ENCODE assay signal across 8 mouse cellular contexts in the genomic region with DNA sequence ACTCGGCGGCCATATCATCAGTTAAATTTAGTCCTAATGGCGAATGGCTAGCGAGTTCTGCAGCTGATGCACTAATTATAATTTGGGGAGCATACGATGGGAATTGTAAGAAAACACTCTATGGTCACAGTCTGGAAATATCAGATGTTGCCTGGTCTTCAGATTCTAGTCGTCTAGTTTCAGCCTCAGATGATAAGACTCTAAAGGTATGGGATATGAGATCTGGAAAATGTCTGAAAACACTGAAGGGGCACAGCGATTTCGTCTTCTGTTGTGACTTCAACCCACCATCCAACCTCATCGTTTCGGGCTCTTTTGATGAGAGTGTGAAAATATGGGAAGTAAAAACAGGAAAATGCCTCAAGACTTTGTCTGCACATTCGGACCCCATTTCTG. TPM values are rescaled to one million over a fixed set of nuclear protein-coding genes. Genes with fewer than 3 reads are reported as not detected.
DNase-seq lines count a peak whose midpoint lies in the region; ATAC-seq and TF ChIP-seq lines count a peak whose summit lies in the region.

No protein-coding gene starts in this region.

- ATAC-seq in neural tube, embryonic 11.5 days (ENCODE audit: insufficient read depth, low FRiP score, low TSS enrichment), result no peak
- no peak for ATAC-seq in limb, embryonic 12.5 days (ENCODE audit: insufficient number of reproducible peaks, insufficient read depth, low FRiP score, low TSS enrichment, low read depth)

- 22% methylated on average over 11 of the region's 11 CpGs for WGBS in cerebellum, adult 2 months
- WGBS in neural tube, embryonic 11.5 days, result 33% methylated on average over 11 of the region's 11 CpGs
- 28% methylated on average over 11 of the region's 11 CpGs for WGBS in limb, embryonic 12.5 days
- WGBS in small intestine, adult 2 months, result 25% methylated on average over 11 of the region's 11 CpGs

- H3K27ac ChIP-seq in cerebellum, adult 2 months (ENCODE audit: insufficient read depth, low read length), result peak overlapping the region; percentile 28; the same call in 1 of the 2 replicates
- H3K27ac ChIP-seq in neural tube, embryonic 11.5 days (ENCODE audit: low read depth, low read length), result peak overlapping the region; percentile 44; the same call in 1 of the 2 replicates
- peak overlapping the region; percentile 89 for H3K27ac ChIP-seq in limb, embryonic 12.5 days
- peak overlapping the region; percentile 60; the same call in 1 of the 2 replicates for H3K27ac ChIP-seq in small intestine, adult 2 months (ENCODE audit: insufficient read depth, low read depth, low read length)

- no peak for DNase-seq in cerebellum, adult 2 months
- DNase-seq in cerebellum, postnatal 14 days, result no peak
- no peak for DNase-seq in neural tube, embryonic 11.5 days (ENCODE audit: low spot score)
- no peak for DNase-seq in neural tube, embryonic 10.5 days (ENCODE audit: extremely low spot score, low spot score)
- no peak for DNase-seq in layer of hippocampus, adult 9-10 months (ENCODE audit: low spot score)
- DNase-seq in spleen, postnatal 10 days (ENCODE audit: low spot score in 2 of 2), result no peak

- H3K4me3 ChIP-seq in cerebellum, adult 2 months (replicated peaks; ENCODE audit: insufficient read depth, low read depth, low read length), result peak overlapping the region; percentile 63
- H3K4me3 ChIP-seq in neural tube, embryonic 11.5 days (ENCODE audit: low read depth, low read length), result peak overlapping the region; percentile 58
- peak overlapping the region; percentile 63 for H3K4me3 ChIP-seq in limb, embryonic 12.5 days (replicated peaks)
- H3K4me3 ChIP-seq in small intestine, adult 2 months (ENCODE audit: low read depth, low read length), result peak overlapping the region; percentile 85

- TF ChIP-seq CTCF in cerebellum, adult 2 months (IDR thresholded peaks at IDR 0.05; ENCODE audit: borderline replicate concordance, insufficient read depth, low read depth, low read length), result no peak
- no peak for TF ChIP-seq CTCF in small intestine, adult 2 months (IDR thresholded peaks at IDR 0.05; ENCODE audit: extremely low read depth, insufficient read length, insufficient replicate concordance, low read depth, low read length)

- H3K9me3 ChIP-seq in neural tube, embryonic 11.5 days (ENCODE audit: control insufficient read depth, low read length), result no peaks in the 10 kb centered on the region
- H3K9me3 ChIP-seq in limb, embryonic 12.5 days, result no peaks in the 10 kb centered on the region

- peak overlapping the region; percentile 69 for H3K9ac ChIP-seq in neural tube, embryonic 11.5 days (ENCODE audit: low read length)
- peak overlapping the region; percentile 75 for H3K9ac ChIP-seq in limb, embryonic 12.5 days (replicated peaks)

- peak overlapping the region; percentile 76 for H3K4me2 ChIP-seq in neural tube, embryonic 11.5 days (ENCODE audit: low read depth)
- H3K4me2 ChIP-seq in limb, embryonic 12.5 days, result peak overlapping the region; percentile 73

- no peak for TF ChIP-seq POLR2A in cerebellum, adult 2 months (IDR thresholded peaks at IDR 0.05; ENCODE audit: borderline replicate concordance, insufficient read depth, low read length)
- no peak for TF ChIP-seq POLR2A in small intestine, adult 2 months (IDR thresholded peaks at IDR 0.05; ENCODE audit: low read depth, low read length)

- no peaks in the 10 kb centered on the region for H3K27me3 ChIP-seq in cerebellum, adult 2 months (ENCODE audit: control insufficient read depth, insufficient read depth, low read length)
- H3K27me3 ChIP-seq in neural tube, embryonic 11.5 days (ENCODE audit: control insufficient read depth, insufficient read depth, low read length), result no peaks in the 10 kb centered on the region
- no peaks in the 10 kb centered on the region for H3K27me3 ChIP-seq in limb, embryonic 12.5 days
- no peaks in the 10 kb centered on the region for H3K27me3 ChIP-seq in small intestine, adult 2 months (ENCODE audit: control insufficient read depth, insufficient read depth, low read length)

- 0 out of 2 replicates have a peak, but pooled peaks cover 3% of the 10 kb centered on the region for H3K4me1 ChIP-seq in cerebellum, adult 2 months (ENCODE audit: control insufficient read depth, insufficient read depth, low read length)
- H3K4me1 ChIP-seq in neural tube, embryonic 11.5 days (ENCODE audit: control insufficient read depth, insufficient read depth, low read length), result peaks cover 8% of the 10 kb centered on the region; the same call in 1 of the 2 replicates
- H3K4me1 ChIP-seq in limb, embryonic 12.5 days (replicated peaks), result peaks cover 10% of the 10 kb centered on the region
- no peaks in the 10 kb centered on the region; the same call in 1 of the 2 replicates for H3K4me1 ChIP-seq in small intestine, adult 2 months (ENCODE audit: control insufficient read depth, insufficient read depth, insufficient read length, low read length)

- 0 out of 2 replicates have a peak, but pooled peaks cover 3% of the 10 kb centered on the region for H3K36me3 ChIP-seq in neural tube, embryonic 11.5 days (ENCODE audit: control insufficient read depth, insufficient read depth, low read length)
- H3K36me3 ChIP-seq in limb, embryonic 12.5 days, result peaks cover 42% of the 10 kb centered on the region
- peaks cover 8% of the 10 kb centered on the region for H3K36me3 ChIP-seq in small intestine, adult 2 months (ENCODE audit: control insufficient read depth, insufficient read depth, low read length)

RNA-seq across cellular contexts. Expression of a gene that starts 0.6 kb away (rescaled TPM):
- polyA plus RNA-seq in cerebellum, adult 2 months (2012; rRNA removed), result 5.1 and 6.4 TPM in 2 replicates
- 10.3 and 11.7 TPM in 2 replicates for polyA plus RNA-seq in neural tube, embryonic 11.5 days (2014; fragmentation: Nextera tagmentation; extraction: Ambion mirVana)
- 11.3 and 11.6 TPM in 2 replicates for polyA plus RNA-seq in limb, embryonic 12.5 days (2016; fragmentation: Nextera tagmentation; extraction: Ambion mirVana)
- polyA plus RNA-seq in small intestine, adult 2 months (2012; rRNA removed), result 0.39 and 0.60 TPM in 2 replicates

RNA-seq across cellular contexts. Expression of a gene that starts 29.8 kb away (rescaled TPM):
- 163 and 166 TPM in 2 replicates for polyA plus RNA-seq in cerebellum, adult 2 months (2012; rRNA removed)
- 211 and 230 TPM in 2 replicates for polyA plus RNA-seq in neural tube, embryonic 11.5 days (2014; fragmentation: Nextera tagmentation; extraction: Ambion mirVana)
- polyA plus RNA-seq in limb, embryonic 12.5 days (2016; fragmentation: Nextera tagmentation; extraction: Ambion mirVana), result 340 and 357 TPM in 2 replicates
- polyA plus RNA-seq in small intestine, adult 2 months (2012; rRNA removed), result 13.3 and 18.6 TPM in 2 replicates

RNA-seq across cellular contexts. Expression of a gene that starts 29.9 kb away (rescaled TPM):
- 19.2 and 20.5 TPM in 2 replicates for polyA plus RNA-seq in cerebellum, adult 2 months (2012; rRNA removed)
- 71.8 and 74.0 TPM in 2 replicates for polyA plus RNA-seq in neural tube, embryonic 11.5 days (2014; fragmentation: Nextera tagmentation; extraction: Ambion mirVana)
- polyA plus RNA-seq in limb, embryonic 12.5 days (2016; fragmentation: Nextera tagmentation; extraction: Ambion mirVana), result 100 and 108 TPM in 2 replicates
- polyA plus RNA-seq in small intestine, adult 2 months (2012; rRNA removed), result 2.3 and 2.6 TPM in 2 replicates

Comparison
In these comparisons a context has a peak if more than half of its experiments do, and no peak if none do; other contexts are left out.
1. H3K27ac ChIP-seq: peak in every context shown above with its lines; median percentile 89 in limb, embryonic 12.5 days; 60 in small intestine, adult 2 months; 44 in neural tube, embryonic 11.5 days; 28 in cerebellum, adult 2 months.